Mouse (Mus musculus) adrenal gland (tissue): ENCODE measurements around the gene Trio.
"Not testable (repeated sequence)": the region's sequence is repeated elsewhere in the genome, so short reads cannot be mapped to it uniquely, and the experiment has no call there.

Experiments
- intact Hi-C: fragments of 180-260 bp; cut with DNase I; formaldehyde crosslinking; loops from one replicate; pipeline ENCODE4 v1.15.1; 2025

The Trio gene

GRCm38 (mm10) chr15:27856050-27856787 lies 169.4 kb downstream of the Trio start:
- intact Hi-C loops = loop anchor here (10.0 kb wide), 1 partner anchor 201 kb away; no protein-coding TSS in a partner anchor

- intact Hi-C loops = loop anchor here (5.0 to 10.0 kb wide), 2 partner anchors 99 to 197 kb away; no protein-coding TSS in a partner anchor
Measured at GRCm38 (mm10) chr15:27851312-27851711, 174.3 kb downstream of the Trio start.

DNA sequence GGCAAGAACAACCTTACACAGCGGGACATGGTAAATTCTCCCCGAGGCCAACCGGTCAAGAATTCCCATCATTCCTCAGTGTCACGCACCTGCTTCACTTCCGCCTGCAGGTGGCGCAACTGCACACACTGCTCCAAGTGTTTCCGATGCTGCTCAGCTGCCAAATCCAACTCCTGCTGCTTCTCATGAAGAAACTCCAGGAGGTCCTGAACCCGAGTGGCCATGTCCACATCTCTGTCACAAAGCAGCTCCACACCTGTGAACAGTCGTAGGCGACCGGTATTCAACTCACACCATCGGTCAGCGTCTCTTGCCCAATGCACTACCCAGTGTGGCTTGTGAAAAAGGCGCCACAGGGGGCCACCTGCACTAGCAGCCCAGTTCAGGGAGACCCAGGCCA lies 174.7 kb downstream of the Trio start:
- intact Hi-C loops = loop anchor here (5.0 to 10.0 kb wide), 2 partner anchors 99 to 196 kb away; no protein-coding TSS in a partner anchor

GRCm38 (mm10) chr15:27849910-27850309 lies 175.7 kb downstream of the Trio start:
- intact Hi-C loops = loop anchor here (5.0 to 10.0 kb wide), 2 partner anchors 98 to 195 kb away; no protein-coding TSS in a partner anchor

GRCm38 (mm10) chr15:27841696-27842095 lies 184.0 kb downstream of the Trio start:
- intact Hi-C loops = no loop called here

DNA sequence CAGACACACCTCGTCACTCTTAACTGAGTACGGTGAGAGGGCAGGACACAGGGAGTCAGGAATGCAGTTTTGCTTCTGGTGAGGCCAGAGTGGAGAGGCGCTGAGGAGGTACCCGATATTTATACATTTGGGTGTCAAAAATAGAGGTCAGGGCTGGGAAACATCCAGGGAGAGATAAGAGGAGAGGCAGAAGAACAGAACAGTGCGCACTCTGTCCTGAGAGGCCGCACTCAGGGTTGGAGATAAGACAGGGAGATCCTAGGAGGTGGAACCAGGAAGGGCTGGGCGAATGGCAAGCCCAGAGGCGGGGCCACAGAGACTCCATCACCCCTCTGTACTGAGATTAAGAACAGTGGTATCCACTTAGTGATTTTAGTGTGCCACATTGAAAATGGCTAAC lies 185.1 kb downstream of the Trio start:
- intact Hi-C loops = no loop called here

DNA sequence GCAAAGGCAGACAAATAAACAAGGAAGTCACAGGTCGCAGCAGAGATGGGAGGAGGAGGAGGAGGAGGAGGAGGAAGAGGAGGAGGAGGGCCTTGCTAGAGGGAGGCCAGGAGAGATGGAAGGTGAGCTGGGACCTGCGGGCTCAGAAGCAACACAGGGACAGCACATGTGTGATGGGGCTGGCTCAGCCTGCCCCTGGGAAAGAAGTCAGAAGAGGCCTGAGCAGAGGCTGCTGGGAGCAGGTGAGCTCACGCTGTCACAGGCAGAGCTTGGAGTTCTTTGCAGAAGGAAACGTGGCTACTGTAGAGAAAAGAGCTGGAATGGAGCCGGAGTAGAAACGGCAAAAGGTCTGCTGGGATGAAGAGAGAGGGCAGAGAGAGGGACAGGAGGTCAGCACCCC lies 185.5 kb downstream of the Trio start:
- intact Hi-C loops = no loop called here

DNA sequence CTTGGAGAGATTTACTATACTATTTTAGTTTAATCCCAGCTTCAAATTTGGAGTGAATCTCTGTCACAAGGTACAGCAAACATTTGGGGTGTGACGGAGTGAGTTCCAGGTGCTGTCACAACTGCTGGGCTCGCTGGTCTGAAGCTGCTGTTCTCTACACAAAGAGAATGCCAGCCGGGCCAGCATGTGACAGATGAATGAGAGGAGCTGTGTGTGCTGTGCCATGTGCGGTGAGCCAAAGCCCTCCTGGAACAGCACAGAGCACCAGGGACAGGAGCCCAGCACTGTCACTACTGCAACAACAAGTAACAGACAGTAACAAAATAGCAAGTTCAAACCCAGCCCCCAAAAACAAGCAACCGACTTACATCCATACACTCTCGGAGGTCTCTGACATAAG lies 194.0 kb downstream of the Trio start:
- intact Hi-C loops = no loop called here

GRCm38 (mm10) chr15:27827871-27828270 lies 197.8 kb downstream of the Trio start:
- intact Hi-C loops = not testable (repeated sequence)

DNA sequence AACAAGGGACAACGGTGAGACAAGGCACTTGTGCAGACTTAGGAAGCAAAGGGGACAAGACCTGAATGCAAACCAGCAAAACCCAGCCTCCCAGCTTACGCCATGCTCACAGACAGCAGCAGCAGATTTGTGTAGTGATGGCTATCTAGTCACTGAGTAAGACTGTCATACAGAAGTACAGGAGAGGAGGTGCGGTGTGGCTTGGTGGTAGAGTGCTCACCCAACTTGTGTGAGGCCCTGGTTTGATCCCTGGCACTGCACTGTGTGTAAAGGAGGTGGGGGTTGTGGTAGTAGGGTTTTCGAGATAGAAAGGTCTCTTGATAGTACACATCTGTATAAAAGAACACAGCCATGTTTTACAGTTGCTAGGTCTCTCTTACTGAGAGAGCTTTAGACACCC lies 198.8 kb downstream of the Trio start:
- intact Hi-C loops = no loop called here

- intact Hi-C loops = no loop called here
Measured at GRCm38 (mm10) chr15:27826048-27826637, 199.5 kb downstream of the Trio start.

DNA sequence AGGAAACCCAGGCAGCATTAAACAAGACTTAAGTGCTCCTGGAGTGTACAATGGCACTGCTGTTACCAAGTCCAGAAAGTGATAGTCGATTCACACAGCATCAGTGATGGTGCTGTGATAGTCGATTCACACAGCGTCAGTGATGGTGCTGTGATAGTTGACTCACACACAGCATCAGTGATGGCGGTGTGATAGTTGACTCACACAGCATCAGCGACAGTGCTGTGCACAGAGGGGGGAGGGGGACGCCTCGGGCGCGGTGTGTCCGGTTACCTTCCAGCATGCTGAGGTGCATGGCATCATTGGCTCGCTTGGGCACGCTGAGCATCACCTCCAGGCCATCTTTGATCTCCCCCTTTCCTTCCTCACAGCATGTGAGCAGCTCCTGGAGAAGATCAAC lies 200.3 kb downstream of the Trio start:
- intact Hi-C loops = no loop called here

DNA sequence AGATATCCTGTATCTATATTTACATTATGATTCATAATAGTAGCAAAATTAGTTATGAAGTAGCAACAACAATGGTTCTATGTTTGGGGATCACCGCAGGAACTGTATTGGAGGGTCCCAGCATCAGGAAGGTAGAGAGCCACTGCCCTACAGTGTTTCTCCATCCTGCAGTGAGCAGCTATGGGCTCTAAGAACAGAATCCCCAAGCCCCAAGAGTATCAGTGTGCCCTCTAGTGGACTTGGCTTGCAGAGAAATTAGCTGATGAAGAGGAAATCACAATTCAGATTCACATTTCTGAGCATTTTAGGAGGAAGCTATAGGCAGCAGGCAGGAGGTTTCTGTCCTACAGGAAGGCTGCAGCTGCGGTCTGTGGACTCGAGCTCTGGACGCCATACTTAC lies 202.1 kb downstream of the Trio start:
- intact Hi-C loops = loop anchor here (2.0 kb wide), 1 partner anchor 71 kb away; no protein-coding TSS in a partner anchor

DNA sequence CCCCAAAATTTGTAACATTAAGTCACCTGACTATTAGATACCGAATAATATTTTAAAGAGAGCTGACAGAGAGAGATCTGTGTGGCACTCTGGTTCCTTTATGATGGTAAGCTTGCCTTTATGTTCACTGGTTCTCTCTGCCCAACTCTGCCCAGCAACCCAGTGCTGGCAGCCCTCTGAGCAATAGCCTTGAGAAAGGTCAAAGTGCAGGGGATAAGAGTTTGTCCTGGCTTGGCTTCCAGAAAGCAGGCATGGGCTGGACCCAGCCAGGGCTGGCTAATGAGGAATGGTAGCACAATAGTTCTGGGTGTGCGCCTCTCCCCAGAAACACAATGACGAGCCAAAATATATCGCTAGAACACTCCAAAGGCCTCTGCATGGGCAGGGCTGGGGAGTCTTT lies 203.2 kb downstream of the Trio start:
- intact Hi-C loops = loop anchor here (2.0 kb wide), 1 partner anchor 70 kb away; no protein-coding TSS in a partner anchor

- intact Hi-C loops = loop anchor here (2.0 kb wide), 1 partner anchor 69 kb away; no protein-coding TSS in a partner anchor
Measured at GRCm38 (mm10) chr15:27821651-27822364, 203.8 kb downstream of the Trio start.

DNA sequence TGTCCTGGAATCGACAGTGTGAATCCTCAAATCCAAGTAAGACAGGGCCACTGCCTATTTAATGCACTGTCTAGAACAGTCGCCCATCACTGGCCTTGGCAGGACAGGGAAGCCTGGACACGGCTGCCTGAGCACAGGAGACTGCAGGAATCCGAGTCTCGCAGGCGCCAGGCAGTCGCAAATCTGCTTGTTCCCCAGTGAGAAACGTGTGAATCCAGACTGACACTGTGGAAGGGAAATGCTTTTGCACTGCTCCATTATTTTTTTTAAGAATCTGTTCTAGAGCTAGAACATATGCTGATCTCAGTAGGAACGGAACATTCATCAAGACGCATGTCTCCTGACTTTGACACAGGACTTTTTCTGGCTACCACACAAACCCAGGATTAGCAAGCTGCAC lies 208.6 kb downstream of the Trio start:
- intact Hi-C loops = no loop called here

GRCm38 (mm10) chr15:27814677-27815391 lies 210.8 kb downstream of the Trio start:
- intact Hi-C loops = no loop called here

DNA sequence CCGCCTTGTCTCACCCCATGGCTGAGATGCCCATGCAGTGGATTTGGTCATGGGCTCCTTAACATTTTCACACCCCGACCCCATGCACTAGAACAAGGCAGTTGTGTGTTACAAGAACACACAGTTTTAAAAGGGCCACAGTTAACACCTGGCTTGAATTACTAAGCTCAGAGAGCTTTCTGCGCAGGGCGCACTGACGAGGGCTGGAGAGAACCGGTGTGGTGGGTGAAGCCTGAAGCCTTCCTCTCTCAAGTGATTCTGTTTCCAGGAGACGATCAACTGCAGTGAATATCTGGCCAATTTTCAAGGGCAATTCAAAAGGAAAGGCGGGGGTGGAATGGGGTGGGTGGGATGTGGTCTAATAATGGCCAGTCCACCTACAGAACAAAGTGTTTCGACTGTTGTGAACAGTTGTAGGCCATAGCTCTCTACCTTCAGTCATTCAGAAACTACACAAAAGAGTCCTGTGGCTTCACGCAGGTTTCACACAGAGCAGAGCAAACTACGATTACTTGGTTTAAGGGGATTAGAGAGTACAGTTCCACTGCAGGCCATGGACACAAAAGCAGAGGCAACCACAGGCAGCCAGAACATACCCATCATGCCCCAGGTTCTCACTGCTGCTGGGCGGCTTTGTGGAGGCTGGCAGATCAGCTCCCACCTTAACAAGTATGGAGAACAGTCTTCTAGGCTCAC lies 214.7 kb downstream of the Trio start:
- intact Hi-C loops = no loop called here

DNA sequence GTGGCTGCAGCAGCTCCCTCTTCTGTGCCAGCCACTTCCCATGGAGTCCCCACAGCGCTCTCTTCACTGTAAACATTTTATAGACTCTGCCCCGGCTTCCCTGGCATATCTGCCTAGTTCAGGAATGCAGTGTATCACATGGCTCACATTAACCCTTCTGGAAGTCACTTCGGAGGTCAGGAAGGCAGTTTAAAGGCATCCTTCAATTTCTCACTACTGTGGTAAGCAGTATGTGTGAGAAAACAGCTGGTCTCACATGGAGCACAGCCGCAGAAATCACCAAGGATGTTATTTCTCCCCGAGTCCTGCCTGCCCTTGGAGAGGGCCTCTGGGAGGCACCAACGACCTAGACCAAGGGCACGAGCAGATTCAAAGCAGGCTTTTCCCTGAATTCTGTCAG lies 215.4 kb downstream of the Trio start:
- intact Hi-C loops = no loop called here

GRCm38 (mm10) chr15:27808596-27809276 lies 216.9 kb downstream of the Trio start:
- intact Hi-C loops = no loop called here
